Mouse (Mus musculus) liver, embryonic 16.5 days (tissue): ENCODE data around the gene Cfap97d2. TPM values are rescaled to one million over a fixed set of nuclear protein-coding genes. Genes with fewer than 3 reads are reported as not detected.
A peak's percentile ranks its signal among the peaks of the same experiment; 100 is the strongest.

Experiments used
- ATAC-seq: fragments of 200-750 bp; cut with Nextera tagmentation; 2 replicates; pipeline ENCODE4 v1.8.0; 2017; ENCODE audit warnings: low read depth, mild to moderate bottlenecking, moderate number of reproducible peaks, moderate library complexity
- H3K27ac ChIP-seq: fragments of 300-500 bp; sonication (generic); 2 replicates; pipeline ENCODE4 v1.5.1; 2014; ENCODE audit warnings: mild to moderate bottlenecking, low read length
- H3K27me3 ChIP-seq: fragments of 300-500 bp; sonication (generic); 2 replicates; pipeline ENCODE4 v1.6.1; 2014; ENCODE audit warnings: low read depth, low read length, mixed read lengths; ENCODE audit not compliant: control insufficient read depth, insufficient read depth
- H3K36me3 ChIP-seq: fragments of 300-500 bp; sonication (generic); 2 replicates; pipeline ENCODE4 v1.6.1; 2014; ENCODE audit warnings: mild to moderate bottlenecking; ENCODE audit not compliant: control insufficient read depth, insufficient read depth
- H3K4me1 ChIP-seq: fragments of 300-500 bp; sonication (generic); 2 replicates; pipeline ENCODE4 v1.6.1; 2014; ENCODE audit warnings: low read depth, low read length, mixed read lengths; ENCODE audit not compliant: control insufficient read depth
- H3K4me2 ChIP-seq: fragments of 300-500 bp; sonication (generic); 2 replicates; pipeline ENCODE4 v1.6.1; 2014; ENCODE audit warnings: low read depth, low read length, mixed read lengths
- H3K4me3 ChIP-seq: fragments of 300-500 bp; sonication (generic); 2 replicates; pipeline ENCODE4 v1.5.1; 2014; ENCODE audit warnings: low read depth, mild to moderate bottlenecking, low read length
- H3K9ac ChIP-seq: fragments of 300-500 bp; sonication (generic); 2 replicates; pipeline ENCODE4 v1.6.1; 2014; ENCODE audit warnings: low read depth, low read length
- H3K9me3 ChIP-seq: fragments of 300-500 bp; sonication (generic); replicated peaks from 2 replicates; pipeline ENCODE4 v1.6.1; 2016; ENCODE audit warnings: low read length; ENCODE audit not compliant: control insufficient read depth
- WGBS: fragments of 180-500 bp; shearing (Covaris S2); extraction: QIAGEN DNeasy Blood & Tissue Kit; methylation state at CpG from one replicate; pipeline ENCODE4 v1.1.7; 2014; ENCODE audit not compliant: insufficient replicate concordance; 5-methylcytosine and 5-hydroxymethylcytosine counted together
- polyA plus RNA-seq: library from polyadenylated mRNA; unstranded; fragments of >200 nt; fragmentation: Nextera tagmentation; extraction: Ambion mirVana; gene quantifications from 2 replicates; pipeline ENCODE4 v1.2.1, GENCODE M21; 2015

Gene Cfap97d2
- polyA plus RNA-seq, 1 experiment from 2014 or later: not detected

- no peak for ATAC-seq
- H3K9me3 ChIP-seq: no peaks in the 10 kb centered on the region
- H3K4me2 ChIP-seq: no peak overlapping the region
- H3K36me3 ChIP-seq: no peaks in the 10 kb centered on the region
- no peak overlapping the region for H3K27ac ChIP-seq
- H3K4me3 ChIP-seq: no peak overlapping the region
- no peaks in the 10 kb centered on the region for H3K27me3 ChIP-seq
- no peak overlapping the region for H3K9ac ChIP-seq
- WGBS: 24% methylated on average over 3 of the region's 3 CpGs
- peaks cover under 1% of the 10 kb centered on the region; the same call in 1 of the 2 replicates for H3K4me1 ChIP-seq
Measured at GRCm38 (mm10) chr8:13747626-13748025, 41.9 kb downstream of the Cfap97d2 start.

GRCm38 (mm10) chr8:13753680-13754079, 48.0 kb downstream of the Cfap97d2 start:
- Histone ChIP-seq H3K9ac (no peak overlapping the region), H3K36me3 (no peaks in the 10 kb centered on the region), H3K4me2 (no peak overlapping the region), H3K4me1 (peaks cover 6% of the 10 kb centered on the region), H3K4me3 (no peak overlapping the region), H3K27ac (no peak overlapping the region), H3K27me3 (no peaks in the 10 kb centered on the region), H3K9me3 (no peaks in the 10 kb centered on the region)
- no peak for ATAC-seq
- WGBS: 23% methylated on average over 2 of the region's 2 CpGs

DNA sequence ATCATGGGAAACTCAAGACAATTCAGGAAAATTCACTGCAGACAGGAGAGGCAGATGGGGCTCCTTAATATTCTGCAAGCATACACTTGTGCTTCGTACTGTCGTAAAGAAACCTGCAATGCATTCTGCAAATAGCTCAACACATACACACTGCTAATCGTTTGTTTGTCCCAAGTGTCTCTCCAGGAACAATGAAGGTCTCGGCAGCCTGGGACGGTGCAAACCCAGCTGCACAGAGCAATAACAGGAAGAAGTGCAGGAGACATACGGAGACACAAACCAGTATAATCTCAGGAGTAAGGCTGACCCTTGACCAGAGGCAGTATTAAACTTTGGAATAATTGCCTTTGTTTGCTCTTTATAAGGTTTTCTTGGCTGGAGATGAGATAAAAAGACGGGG, 50.8 kb downstream of the Cfap97d2 start:
- Histone ChIP-seq H3K27ac (no peak overlapping the region), H3K4me3 (no peak overlapping the region), H3K27me3 (no peaks in the 10 kb centered on the region), H3K4me1 (peaks cover 14% of the 10 kb centered on the region), H3K9me3 (no peaks in the 10 kb centered on the region), H3K4me2 (no peak overlapping the region), H3K36me3 (peaks cover 6% of the 10 kb centered on the region; the same call in 1 of the 2 replicates), H3K9ac (no peak overlapping the region)
- WGBS: 63% methylated on average over 7 of the region's 7 CpGs
- ATAC-seq: no peak

DNA sequence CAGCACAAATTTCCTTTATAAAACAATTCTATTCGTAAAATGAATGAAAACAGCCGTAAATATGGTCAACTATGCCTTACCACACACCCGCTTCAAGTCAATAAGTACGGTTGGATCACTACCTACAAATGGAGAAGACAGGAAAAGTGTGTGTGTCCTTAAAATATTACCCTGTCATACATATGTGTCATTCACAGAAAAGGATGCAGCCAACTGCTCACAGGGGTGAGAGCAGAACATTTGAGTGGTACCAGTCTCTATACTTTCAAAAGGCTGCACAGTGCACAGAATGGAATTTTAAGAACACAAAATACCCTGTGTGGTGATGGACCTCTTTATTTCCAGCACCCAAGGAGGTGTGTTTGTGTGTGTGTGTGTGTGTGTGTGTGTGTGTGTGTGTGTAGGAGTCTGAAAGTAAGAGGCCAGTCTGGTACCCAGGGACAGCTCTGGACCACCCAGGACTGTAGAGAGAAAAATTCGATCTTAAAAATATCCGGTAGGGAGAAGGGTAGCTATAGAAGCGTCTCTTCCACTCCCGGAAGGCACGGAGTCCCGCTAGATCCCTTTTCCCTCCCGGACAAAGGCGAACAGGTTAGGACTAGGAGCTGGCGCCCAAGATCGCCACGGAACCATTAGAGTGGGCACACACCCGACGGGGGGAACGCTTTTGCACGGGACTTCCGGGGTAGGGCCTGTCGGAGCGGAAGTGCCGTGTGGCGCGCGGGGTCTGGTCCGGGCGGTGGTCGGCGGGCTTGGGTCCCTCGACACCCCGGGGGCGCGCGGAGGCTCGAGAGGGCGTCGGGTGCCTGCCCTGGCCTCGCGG, 51.5 kb downstream of the Cfap97d2 start, which contains the start of gene Cdc16:
Gene Cdc16, plus strand, starts transcription at position 695 of the 823 bp plus-strand sequence.
- Histone ChIP-seq H3K36me3 (peaks cover 8% of the 10 kb centered on the region; the same call in 1 of the 2 replicates), H3K9me3 (no peaks in the 10 kb centered on the region), H3K4me3 (peak within 1 kb of the TSS; percentile 93), H3K4me1 (peaks cover 14% of the 10 kb centered on the region), H3K4me2 (peak within 1 kb of the TSS; percentile 83), H3K27me3 (no peaks in the 10 kb centered on the region), H3K9ac (peak within 1 kb of the TSS; percentile 94), H3K27ac (peak within 1 kb of the TSS; percentile 82)
- ATAC-seq: peak; percentile 91
- 8% methylated on average over 40 of the region's 40 CpGs for WGBS

GRCm38 (mm10) chr8:13757805-13758727, 52.4 kb downstream of the Cfap97d2 start:
- WGBS: under 1% methylated on average over 38 of the region's 38 CpGs
- H3K4me2 ChIP-seq: peak overlapping the region; percentile 83

DNA sequence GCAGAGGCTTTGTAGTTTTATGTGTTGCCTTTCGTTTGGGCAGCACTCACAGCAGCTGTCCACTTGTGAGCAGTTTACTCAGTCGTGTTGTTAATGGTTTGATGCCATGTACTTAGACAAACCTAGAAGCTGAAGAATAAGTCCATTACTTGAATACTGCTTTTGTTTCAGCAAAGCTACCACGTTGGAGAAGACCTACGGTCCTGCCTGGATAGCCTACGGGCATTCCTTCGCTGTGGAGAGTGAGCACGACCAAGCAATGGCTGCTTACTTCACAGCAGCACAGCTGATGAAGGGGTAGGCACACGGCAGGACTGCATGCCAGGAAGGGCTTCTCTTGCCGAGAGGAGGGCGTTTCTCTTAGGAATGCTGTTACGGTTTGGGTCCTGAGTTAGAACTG, 63.5 kb downstream of the Cfap97d2 start:
- Histone ChIP-seq H3K4me3 (no peak overlapping the region), H3K4me2 (no peak overlapping the region), H3K27ac (no peak overlapping the region), H3K4me1 (no peaks in the 10 kb centered on the region), H3K36me3 (peaks cover 77% of the 10 kb centered on the region), H3K9ac (no peak overlapping the region), H3K27me3 (no peaks in the 10 kb centered on the region), H3K9me3 (no peaks in the 10 kb centered on the region)
- no peak for ATAC-seq
- WGBS: 82% methylated on average over 11 of the region's 11 CpGs

More at GRCm38 (mm10) chr8:13757805-13758727, 52.4 kb downstream of the Cfap97d2 start:
- peaks cover 14% of the 10 kb centered on the region for H3K4me1 ChIP-seq
- no peaks in the 10 kb centered on the region for H3K27me3 ChIP-seq
- peak overlapping the region; percentile 82 for H3K27ac ChIP-seq
- ATAC-seq: peak; percentile 58
- peak overlapping the region; percentile 94 for H3K9ac ChIP-seq
- H3K9me3 ChIP-seq: no peaks in the 10 kb centered on the region
- peaks cover 12% of the 10 kb centered on the region; the same call in 1 of the 2 replicates for H3K36me3 ChIP-seq
- H3K4me3 ChIP-seq: peak overlapping the region; percentile 93

GRCm38 (mm10) chr8:13780536-13780935, 74.8 kb downstream of the Cfap97d2 start:
- 61% methylated on average over 3 of the region's 3 CpGs for WGBS
- H3K9me3 ChIP-seq: no peaks in the 10 kb centered on the region
- H3K9ac ChIP-seq: no peak overlapping the region
- H3K4me3 ChIP-seq: no peak overlapping the region
- no peak for ATAC-seq
- no peak overlapping the region for H3K4me2 ChIP-seq
- peaks cover 34% of the 10 kb centered on the region for H3K36me3 ChIP-seq
- H3K27me3 ChIP-seq: no peaks in the 10 kb centered on the region
- H3K4me1 ChIP-seq: peaks cover 9% of the 10 kb centered on the region
- H3K27ac ChIP-seq: no peak overlapping the region

DNA sequence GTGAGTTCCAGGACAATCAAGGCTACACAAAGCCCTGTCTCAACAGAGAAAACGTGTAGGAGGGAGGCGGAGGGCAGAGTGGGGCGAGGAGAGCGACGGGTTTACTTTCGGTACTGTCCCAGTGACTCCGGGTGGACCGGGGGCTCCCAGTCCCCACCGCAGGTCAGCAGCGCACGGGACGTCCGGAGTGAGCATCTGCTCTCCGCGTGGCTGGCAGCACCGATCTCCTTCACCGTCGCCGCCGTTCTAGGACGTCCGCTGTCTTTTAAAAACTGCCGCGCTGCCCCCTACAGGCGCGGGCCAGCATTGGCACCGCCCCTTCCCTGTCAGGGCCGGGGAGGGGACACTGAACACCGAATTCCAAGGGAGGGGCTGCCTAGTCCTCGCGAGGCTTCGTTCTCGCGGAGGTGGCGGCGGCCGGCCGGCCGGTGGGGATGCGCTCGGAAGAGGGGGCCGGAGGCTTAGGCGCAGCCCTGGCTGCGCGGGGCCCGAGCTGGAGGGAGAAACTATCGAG, 79.6 kb downstream of the Cfap97d2 start, which contains the start of gene Upf3a:
Gene Upf3a, plus strand, starts transcription at position 366 of the 514 bp plus-strand sequence.
- ATAC-seq: peak; percentile 90
- no peaks in the 10 kb centered on the region for H3K27me3 ChIP-seq
- H3K4me1 ChIP-seq: peaks cover 13% of the 10 kb centered on the region
- peak within 1 kb of the TSS; percentile 90 for H3K9ac ChIP-seq
- under 1% methylated on average over 47 of the region's 47 CpGs for WGBS
- peak within 1 kb of the TSS; percentile 77 for H3K4me3 ChIP-seq
- H3K36me3 ChIP-seq: peaks cover 11% of the 10 kb centered on the region
- H3K4me2 ChIP-seq: peak within 1 kb of the TSS; percentile 71
- H3K27ac ChIP-seq: peak within 1 kb of the TSS; percentile 92
- no peaks in the 10 kb centered on the region for H3K9me3 ChIP-seq
